Mouse (Mus musculus) MEL (cell line): Measurements from ENCODE around the gene Tnfsf9. TPM values are rescaled to one million over a fixed set of nuclear protein-coding genes. Genes with fewer than 3 reads are reported as not detected.

Source experiments
- DNase-seq: peaks from one replicate; pipeline ENCODE4 v3.0.0; 2011; ENCODE audit warnings: low read depth, low spot score
- H3K27ac ChIP-seq: 2 replicates; pipeline ENCODE4 v1.5.1; 2012; ENCODE audit warnings: low read depth, mild to moderate bottlenecking, control low read depth, low read length, moderate library complexity; ENCODE audit not compliant: control insufficient read depth
- H3K27me3 ChIP-seq, 2 experiments: fragments of 150-350 bp in 1 of 2; sonication (generic) in 1 of 2; 2 replicates each; pipeline ENCODE4 v1.6.1; 2012; ENCODE audit warnings: low read length in 2 of 2, mild to moderate bottlenecking in 2 of 2, improper control_type of control experiment in 1 of 2, moderate library complexity in 1 of 2; ENCODE audit not compliant: insufficient read depth in 2 of 2, control insufficient read depth in 1 of 2
- H3K36me3 ChIP-seq, 2 experiments: 2 replicates each; pipeline ENCODE4 v1.6.1; 2012 to 2014; ENCODE audit warnings: low read length in 2 of 2, improper control_type of control experiment in 1 of 2, inconsistent platforms in 1 of 2, mild to moderate bottlenecking in 1 of 2; ENCODE audit not compliant: insufficient read depth in 2 of 2, control insufficient read depth in 1 of 2
- H3K4me1 ChIP-seq, 2 experiments: fragments of 150-350 bp in 1 of 2; sonication (generic) in 1 of 2; 2 replicates each; pipeline ENCODE4 v1.6.1; 2012; ENCODE audit warnings: low read length in 2 of 2, improper control_type of control experiment in 1 of 2, mild to moderate bottlenecking in 1 of 2; ENCODE audit not compliant: insufficient read depth in 2 of 2, control insufficient read depth in 1 of 2
- H3K4me3 ChIP-seq, 2 experiments: fragments of 150-350 bp in 1 of 2; sonication (generic) in 1 of 2; 2 replicates each; pipeline ENCODE4 v1.5.1; 2012; ENCODE audit warnings: low read depth in 2 of 2, low read length in 2 of 2, mild to moderate bottlenecking in 2 of 2, moderate library complexity in 2 of 2, control low read depth in 1 of 2, improper control_type of control experiment in 1 of 2; ENCODE audit not compliant: control insufficient read depth in 1 of 2, insufficient read depth in 1 of 2
- H3K79me2 ChIP-seq: 2 replicates; pipeline ENCODE4 v1.6.1; 2012; ENCODE audit warnings: mild to moderate bottlenecking, low read length, moderate library complexity; ENCODE audit not compliant: control insufficient read depth, poor library complexity, insufficient read depth
- H3K9ac ChIP-seq: 2 replicates; pipeline ENCODE4 v1.6.1; 2012; ENCODE audit warnings: low read depth, mild to moderate bottlenecking, control low read depth, low read length, moderate library complexity; ENCODE audit not compliant: control insufficient read depth, poor library complexity, severe bottlenecking
- H3K9me3 ChIP-seq: fragments of 150-350 bp; sonication (generic); replicated peaks from 2 replicates; pipeline ENCODE4 v1.6.1; 2012; ENCODE audit warnings: mild to moderate bottlenecking, low read length, improper control_type of control experiment, moderate library complexity; ENCODE audit not compliant: insufficient read depth
- CTCF ChIP-seq, 3 experiments: IDR thresholded peaks in 2 of 3; conservative IDR thresholded peaks in 1 of 3; 2 replicates each; pipeline ENCODE4 v1.5.1; 2011 to 2012; ENCODE audit warnings: low read length in 3 of 3, low read depth in 2 of 3, mild to moderate bottlenecking in 2 of 3, improper control_type of control experiment in 1 of 3, inconsistent platforms in 1 of 3, mixed read lengths in 1 of 3, moderate library complexity in 1 of 3; ENCODE audit not compliant: control insufficient read depth in 1 of 3, insufficient read depth in 1 of 3, poor library complexity in 1 of 3, severe bottlenecking in 1 of 3
- E2F4 ChIP-seq: IDR thresholded peaks from 2 replicates; pipeline ENCODE4 v1.6.1; 2011; ENCODE audit warnings: low read depth, low read length, improper control_type of control experiment, borderline replicate concordance
- ELF1 ChIP-seq: IDR thresholded peaks from 2 replicates; pipeline ENCODE4 v1.6.1; 2014; ENCODE audit warnings: low read depth, mild to moderate bottlenecking, inconsistent platforms, low read length, improper control_type of control experiment, moderate library complexity
- EP300 ChIP-seq, 2 experiments: IDR thresholded peaks; 2 replicates each; pipeline ENCODE4 v1.6.1; 2011; ENCODE audit warnings: improper control_type of control experiment in 2 of 2, low read length in 2 of 2, low read depth in 1 of 2, mild to moderate bottlenecking in 1 of 2
- HCFC1 ChIP-seq: IDR thresholded peaks from 2 replicates; pipeline ENCODE4 v1.6.1; 2012; ENCODE audit warnings: low read depth, mild to moderate bottlenecking, inconsistent platforms, low read length, improper control_type of control experiment, moderate library complexity
- JUND ChIP-seq: IDR thresholded peaks from 2 replicates; pipeline ENCODE4 v1.6.1; 2011; ENCODE audit warnings: low read depth, mild to moderate bottlenecking, improper control_type of control experiment, low read length
- MYB ChIP-seq: IDR thresholded peaks from 2 replicates; pipeline ENCODE4 v1.6.1; 2011; ENCODE audit warnings: mild to moderate bottlenecking, low read depth, low read length, improper control_type of control experiment
- MYC ChIP-seq: IDR thresholded peaks from 2 replicates; pipeline ENCODE4 v1.6.1; 2011; ENCODE audit warnings: low read depth, mild to moderate bottlenecking, low read length, improper control_type of control experiment, moderate library complexity
- NELFE ChIP-seq: IDR thresholded peaks from 2 replicates; pipeline ENCODE4 v1.6.1; 2011; ENCODE audit warnings: low read depth, low read length, improper control_type of control experiment
- NRF1 ChIP-seq: IDR thresholded peaks from 2 replicates; pipeline ENCODE4 v1.6.1; 2014; ENCODE audit warnings: low read depth, mild to moderate bottlenecking, inconsistent platforms, low read length, improper control_type of control experiment, moderate library complexity; ENCODE audit not compliant: poor library complexity, insufficient read depth, severe bottlenecking
- POLR2A ChIP-seq, 2 experiments: IDR thresholded peaks; 2 replicates each; pipeline ENCODE4 v1.6.1; 2011 to 2012; ENCODE audit warnings: low read length in 2 of 2, mild to moderate bottlenecking in 2 of 2, control low read depth in 1 of 2, improper control_type of control experiment in 1 of 2, low read depth in 1 of 2, moderate library complexity in 1 of 2; ENCODE audit not compliant: control insufficient read depth in 1 of 2, insufficient read depth in 1 of 2, poor library complexity in 1 of 2
- RCOR1 ChIP-seq: IDR thresholded peaks from 2 replicates; pipeline ENCODE4 v1.6.1; 2012; ENCODE audit warnings: low read depth, mild to moderate bottlenecking, inconsistent platforms, low read length, improper control_type of control experiment
- TCF12 ChIP-seq: IDR thresholded peaks from 2 replicates; pipeline ENCODE4 v1.6.1; 2014; ENCODE audit warnings: low read depth, mild to moderate bottlenecking, inconsistent platforms, low read length, improper control_type of control experiment, moderate library complexity
- UBTF ChIP-seq: IDR thresholded peaks from 2 replicates; pipeline ENCODE4 v1.6.1; 2012; ENCODE audit warnings: low read depth, mild to moderate bottlenecking, inconsistent platforms, low read length, improper control_type of control experiment, moderate library complexity, borderline replicate concordance; ENCODE audit not compliant: insufficient read depth
- USF1 ChIP-seq: IDR thresholded peaks from 2 replicates; pipeline ENCODE4 v1.6.1; 2014; ENCODE audit warnings: low read depth, mild to moderate bottlenecking, inconsistent platforms, low read length, improper control_type of control experiment, moderate library complexity
- USF2 ChIP-seq, 2 experiments: IDR thresholded peaks; 2 replicates each; pipeline ENCODE4 v1.6.1; 2011 to 2012; ENCODE audit warnings: improper control_type of control experiment in 2 of 2, low read length in 2 of 2, borderline replicate concordance in 1 of 2, inconsistent platforms in 1 of 2, low read depth in 1 of 2, mild to moderate bottlenecking in 1 of 2; ENCODE audit not compliant: insufficient read depth in 1 of 2
- ZKSCAN1 ChIP-seq: IDR thresholded peaks from 2 replicates; pipeline ENCODE4 v1.6.1; 2012; ENCODE audit warnings: low read depth, mild to moderate bottlenecking, inconsistent platforms, low read length, improper control_type of control experiment, moderate library complexity
- ZMIZ1 ChIP-seq: IDR thresholded peaks from 2 replicates; pipeline ENCODE4 v1.6.1; 2012; ENCODE audit warnings: low read depth, mild to moderate bottlenecking, inconsistent platforms, low read length, improper control_type of control experiment, moderate library complexity
- ZNF384 ChIP-seq: IDR thresholded peaks from 2 replicates; pipeline ENCODE4 v1.6.1; 2012; ENCODE audit warnings: low read depth, mild to moderate bottlenecking, inconsistent platforms, low read length, improper control_type of control experiment
- polyA plus RNA-seq, 2 experiments: library from polyadenylated mRNA; stranded (reverse) in 1 of 2; unstranded in 1 of 2; fragments of >175 nt in 1 of 2; fragments of >200 nt in 1 of 2; gene quantifications; 2 replicates each; pipeline versions ENCODE4 v1.2.1 to v1.2.4; 2012; ENCODE audit warnings: low replicate concordance in 2 of 2, low read depth in 1 of 2; ENCODE audit not compliant: insufficient read length in 2 of 2, insufficient read depth in 1 of 2, missing spikeins in 1 of 2
- total RNA-seq: library from RNA; depleted of rRNA; stranded (reverse); fragments of 300-350 nt; gene quantifications from 2 replicates; pipeline ENCODE4 v1.2.3, GENCODE M21; 2012

Tnfsf9 gene
- total and polyA plus RNA-seq, 3 experiments, result 2.0 to 3.4 TPM; not detected in 1

DNA sequence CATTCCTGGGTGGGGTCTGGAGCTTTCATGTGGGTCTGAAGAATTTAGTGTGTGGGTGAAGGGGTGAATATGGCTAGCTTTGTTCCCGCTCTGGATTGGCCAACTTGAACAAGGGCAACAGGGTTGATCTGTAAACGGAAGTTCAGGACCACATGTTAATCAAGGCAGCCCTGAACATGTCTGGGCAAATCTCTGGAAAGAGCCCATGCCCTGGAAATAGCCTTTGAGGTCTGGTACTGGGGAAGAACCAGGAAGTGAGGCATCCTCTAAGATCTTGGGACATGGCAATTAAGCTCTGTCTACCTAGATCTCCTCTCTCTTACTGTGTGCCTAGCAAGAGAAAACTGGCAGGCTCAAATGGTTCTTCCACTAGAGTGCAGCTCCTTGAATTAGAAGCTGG lies 16.7 kb downstream of the Tnfsf9 start:
- Histone ChIP-seq H3K9ac (no peak overlapping the region), H3K4me1 (peaks cover 19 to 25% of the 10 kb centered on the region in 2 experiments), H3K4me3 (no peak overlapping the region), H3K27ac (no peak overlapping the region), H3K9me3 (no peaks in the 10 kb centered on the region), H3K36me3 (peaks cover 0 to 22% of the 10 kb centered on the region in 2 experiments; a peak in 2 of 4 replicates), H3K27me3 (no peaks in the 10 kb centered on the region; a peak in 1 of 4 replicates), H3K79me2 (no peaks in the 10 kb centered on the region)
- DNase-seq, result no peak
- no peak for TF ChIP-seq RCOR1
- no peak for TF ChIP-seq UBTF
- no peak for TF ChIP-seq E2F4
- TF ChIP-seq EP300 (IDR thresholded peaks at IDR 0.05; ENCODE audit: low read depth in 1 of 2, low read length in 2 of 2), result no peak
- TF ChIP-seq USF1, result no peak
- TF ChIP-seq NELFE, result no peak
- no peak for TF ChIP-seq JUND
- TF ChIP-seq HCFC1, result no peak
- TF ChIP-seq ELF1, result no peak

DNA sequence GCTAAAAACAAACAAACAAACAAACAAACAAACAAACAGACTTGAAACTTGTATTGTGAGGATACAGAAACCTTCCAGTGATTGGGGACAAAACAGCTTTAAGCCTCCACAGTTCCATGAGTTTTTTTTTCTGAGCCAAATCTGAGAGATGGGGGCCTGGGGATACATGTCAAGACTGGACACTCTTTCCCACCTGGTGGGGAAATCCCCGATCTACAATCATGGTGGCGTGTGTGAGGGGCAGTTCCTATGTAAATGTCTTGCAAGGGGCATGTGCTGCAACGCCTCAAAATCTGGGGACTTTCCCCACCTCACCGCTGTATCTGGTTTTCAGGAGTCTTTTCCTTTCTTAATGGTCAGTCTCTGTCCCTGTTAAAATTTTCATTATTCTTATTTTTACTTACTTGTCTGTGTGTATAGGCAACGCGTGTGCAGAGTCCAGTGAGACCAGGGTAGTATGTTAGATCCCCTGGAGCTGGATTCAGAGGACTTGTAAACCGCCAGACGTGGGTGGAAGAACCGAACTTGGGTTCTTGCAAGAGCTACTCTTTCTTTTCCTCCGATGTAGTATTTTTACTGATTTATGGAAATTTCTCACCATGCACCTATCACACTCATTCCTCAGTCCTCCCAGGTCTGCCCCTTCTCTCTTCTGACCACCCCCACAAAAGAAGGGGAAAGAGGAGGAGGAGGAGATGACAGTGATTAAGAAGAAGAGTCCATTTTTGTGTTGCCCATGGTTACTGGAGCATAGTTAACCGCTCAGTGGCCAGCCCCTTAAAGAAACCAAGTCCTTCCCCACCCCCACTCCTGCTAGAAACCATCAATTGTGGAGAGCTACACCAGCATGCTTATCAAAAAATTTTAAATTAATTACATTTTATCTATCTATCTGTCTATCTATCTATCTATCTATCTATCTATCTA lies 18.3 kb downstream of the Tnfsf9 start:
- no peak for DNase-seq
- no peaks in the 10 kb centered on the region for H3K79me2 ChIP-seq
- H3K9ac ChIP-seq, result no peak overlapping the region
- H3K27ac ChIP-seq, result no peak overlapping the region
- TF ChIP-seq POLR2A (IDR thresholded peaks at IDR 0.05; ENCODE audit: control insufficient read depth in 1 of 2, insufficient read depth in 1 of 2, low read depth in 1 of 2, low read length in 2 of 2, poor library complexity in 1 of 2) (no peak), ZNF384 (no peak), CTCF (IDR thresholded peaks at IDR 0.05 in 2 of 3, conservative IDR thresholded peaks at IDR 0.05 in 1 of 3; ENCODE audit: control insufficient read depth in 1 of 3, insufficient read depth in 1 of 3, low read depth in 2 of 3, low read length in 3 of 3, poor library complexity in 1 of 3, severe bottlenecking in 1 of 3) (no peak), ELF1 (no peak), ZKSCAN1 (no peak), MYC (no peak), RCOR1 (no peak), ZMIZ1 (no peak), USF2 (IDR thresholded peaks at IDR 0.05; ENCODE audit: borderline replicate concordance in 1 of 2, insufficient read depth in 1 of 2, low read depth in 1 of 2, low read length in 2 of 2) (no peak), NRF1 (no peak), TCF12 (no peak), MYB (no peak)
- TF ChIP-seq, all 39 proteins: peak for 0
- Histone ChIP-seq H3K4me1 (peaks cover 19 to 26% of the 10 kb centered on the region in 2 experiments), H3K36me3 (peaks cover 0 to 24% of the 10 kb centered on the region in 2 experiments; a peak in 2 of 4 replicates), H3K27me3 (no peaks in the 10 kb centered on the region), H3K9me3 (no peaks in the 10 kb centered on the region), H3K4me3 (no peak overlapping the region)
